Mouse (Mus musculus): ENCODE measurements around the gene Rragd. TPM values are rescaled to one million over a fixed set of nuclear protein-coding genes. Genes with fewer than 3 reads are reported as not detected.

Rragd gene
- total and polyA plus RNA-seq, 2 experiments from 2014 or later: 30.6 to 45.3 TPM

DNA sequence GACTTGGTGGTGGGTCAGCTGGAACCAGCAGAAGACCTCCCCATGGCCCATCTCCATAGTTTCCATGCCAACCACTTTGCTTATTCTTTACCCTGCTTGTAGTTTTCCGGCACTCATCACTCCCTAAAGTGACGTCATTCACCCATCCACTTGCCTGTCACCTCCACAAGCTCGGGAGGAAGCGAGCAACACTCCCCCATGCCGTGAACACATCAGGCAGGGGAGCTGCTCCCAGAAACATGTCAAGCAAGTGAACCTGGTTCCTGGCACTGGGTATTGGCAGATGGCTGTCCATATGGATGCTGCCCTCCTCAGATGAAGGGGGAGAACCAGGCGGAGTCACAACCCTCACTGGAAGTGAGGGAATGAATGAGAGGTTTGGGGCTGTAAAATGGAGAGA lies 86.1 kb downstream of the Rragd start:
- 50% methylated on average over 6 of the region's 6 CpGs for WGBS
- ATAC-seq (peak; percentile 77), DNase-seq (peak; percentile 44)
- H3K27me3 ChIP-seq (ENCODE audit: insufficient read depth, low read length): no peaks in the 10 kb centered on the region
- TF ChIP-seq CTCF (IDR thresholded peaks at IDR 0.05; ENCODE audit: low read depth): no peak
- no peak overlapping the region for H3K9ac ChIP-seq
- no peak overlapping the region for H3K27ac ChIP-seq (ENCODE audit: low read depth, low read length)
- H3K36me3 ChIP-seq (ENCODE audit: insufficient read depth): no peaks in the 10 kb centered on the region
- H3K4me1 ChIP-seq (ENCODE audit: insufficient read depth): no peaks in the 10 kb centered on the region
- H3K4me3 ChIP-seq (ENCODE audit: low read depth, low read length): no peak overlapping the region
- no peak overlapping the region for H3K4me2 ChIP-seq (ENCODE audit: low read depth)
- no peaks in the 10 kb centered on the region for H3K9me3 ChIP-seq (ENCODE audit: low read length)

DNA sequence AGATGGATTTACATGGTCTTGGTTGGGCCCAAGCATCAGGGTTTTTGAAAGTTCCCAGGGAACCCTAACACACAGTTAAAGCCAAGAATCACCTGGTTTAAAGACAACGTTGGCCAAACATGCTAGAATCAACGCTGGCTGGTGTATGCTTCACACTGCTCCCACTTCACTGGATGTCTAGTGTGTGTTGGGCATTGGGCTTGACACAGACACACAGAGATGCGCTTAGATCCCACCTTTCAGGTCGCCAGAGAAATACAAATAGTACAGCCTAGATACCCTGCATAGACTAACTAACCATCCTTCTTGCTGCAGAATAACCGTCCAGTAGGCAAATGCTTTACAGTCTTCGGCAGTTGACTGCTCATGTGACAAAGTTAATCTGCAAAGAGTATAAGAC lies 87.5 kb downstream of the Rragd start:
- no peak overlapping the region for H3K4me2 ChIP-seq (ENCODE audit: low read depth)
- no peaks in the 10 kb centered on the region for H3K27me3 ChIP-seq (ENCODE audit: insufficient read depth, low read length)
- H3K9ac ChIP-seq: no peak overlapping the region
- H3K9me3 ChIP-seq (ENCODE audit: low read length): no peaks in the 10 kb centered on the region
- H3K4me3 ChIP-seq (ENCODE audit: low read depth, low read length): no peak overlapping the region
- ATAC-seq (no peak), DNase-seq (no peak)
- no peak for TF ChIP-seq CTCF (IDR thresholded peaks at IDR 0.05; ENCODE audit: low read depth)
- no peaks in the 10 kb centered on the region for H3K4me1 ChIP-seq (ENCODE audit: insufficient read depth)
- no peaks in the 10 kb centered on the region for H3K36me3 ChIP-seq (ENCODE audit: insufficient read depth)
- no peak overlapping the region for H3K27ac ChIP-seq (ENCODE audit: low read depth, low read length)
- WGBS: 90% methylated on average over 6 of the region's 6 CpGs

DNA sequence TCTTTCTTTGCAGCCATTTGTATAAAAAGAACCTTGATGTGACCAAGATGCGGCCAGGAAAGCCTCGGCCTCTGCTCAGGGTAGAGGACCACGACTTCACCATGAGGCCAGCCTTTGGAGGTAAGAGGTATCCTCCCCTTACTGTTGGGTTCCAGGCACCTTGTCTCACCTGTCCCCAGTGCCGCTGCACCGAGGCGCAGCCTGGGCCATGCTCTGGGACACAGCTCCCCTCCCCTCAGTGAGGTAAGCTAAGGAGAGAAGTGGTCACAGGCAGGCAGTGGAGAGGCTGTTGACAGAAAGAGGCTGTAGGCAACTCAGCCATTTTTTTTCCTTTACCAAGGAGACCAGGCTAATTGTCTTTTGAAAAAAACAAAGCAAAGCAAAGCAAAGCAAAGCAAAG lies 88.5 kb downstream of the Rragd start:
- Histone ChIP-seq H3K4me3 (ENCODE audit: low read depth, low read length) (no peak overlapping the region), H3K4me2 (ENCODE audit: low read depth) (no peak overlapping the region), H3K9ac (no peak overlapping the region), H3K4me1 (ENCODE audit: insufficient read depth) (no peaks in the 10 kb centered on the region), H3K9me3 (ENCODE audit: low read length) (no peaks in the 10 kb centered on the region), H3K27me3 (ENCODE audit: insufficient read depth, low read length) (no peaks in the 10 kb centered on the region), H3K27ac (ENCODE audit: low read depth, low read length) (no peak overlapping the region), H3K36me3 (ENCODE audit: insufficient read depth) (no peaks in the 10 kb centered on the region)
- WGBS: 90% methylated on average over 6 of the region's 6 CpGs
- ATAC-seq (no peak), DNase-seq (no peak)
- TF ChIP-seq CTCF (IDR thresholded peaks at IDR 0.05; ENCODE audit: low read depth): no peak

Other genes starting within 250 kb of the Rragd start
- gene Lyrm2, start 182.8 kb upstream of the Rragd start, total RNA-seq (2014; rRNA removed): 103 and 105 TPM in 2 replicates
- 108 and 122 TPM in 2 replicates for gene Lyrm2, start 182.8 kb upstream of the Rragd start, polyA plus RNA-seq (2015; fragmentation: Nextera tagmentation; extraction: Ambion mirVana)
- gene Ankrd6, start 32.2 kb upstream of the Rragd start, total RNA-seq (2014; rRNA removed): 30.3 and 39.8 TPM in 2 replicates
- 15.1 and 18.4 TPM in 2 replicates for gene Ankrd6, start 32.2 kb upstream of the Rragd start, polyA plus RNA-seq (2015; fragmentation: Nextera tagmentation; extraction: Ambion mirVana)
- 88.5 and 106 TPM in 2 replicates for gene Ube2j1, start 48.4 kb downstream of the Rragd start, total RNA-seq (2014; rRNA removed)
- 53.6 and 61.2 TPM in 2 replicates for gene Ube2j1, start 48.4 kb downstream of the Rragd start, polyA plus RNA-seq (2015; fragmentation: Nextera tagmentation; extraction: Ambion mirVana)
- gene Gabrr2, start 80.0 kb downstream of the Rragd start, total RNA-seq (2014; rRNA removed): 0.54 TPM in 1 of 2 replicates, not detected in the other
- gene Gabrr2, start 80.0 kb downstream of the Rragd start, polyA plus RNA-seq (2015; fragmentation: Nextera tagmentation; extraction: Ambion mirVana): not detected in 2 replicates
- 0.46 and 0.67 TPM in 2 replicates for gene Gabrr1, start 149.5 kb downstream of the Rragd start, total RNA-seq (2014; rRNA removed)
- 0.22 and 0.25 TPM in 2 replicates for gene Gabrr1, start 149.5 kb downstream of the Rragd start, polyA plus RNA-seq (2015; fragmentation: Nextera tagmentation; extraction: Ambion mirVana)
- 8.0 and 11.3 TPM in 2 replicates for gene Pm20d2, start 206.7 kb downstream of the Rragd start, total RNA-seq (2014; rRNA removed)
- 2.3 and 3.3 TPM in 2 replicates for gene Pm20d2, start 206.7 kb downstream of the Rragd start, polyA plus RNA-seq (2015; fragmentation: Nextera tagmentation; extraction: Ambion mirVana)
- 47.0 and 68.4 TPM in 2 replicates for gene Srsf12, start 226.0 kb downstream of the Rragd start, total RNA-seq (2014; rRNA removed)
- 22.1 and 43.3 TPM in 2 replicates for gene Srsf12, start 226.0 kb downstream of the Rragd start, polyA plus RNA-seq (2015; fragmentation: Nextera tagmentation; extraction: Ambion mirVana)